Mouse (Mus musculus): Measurements from ENCODE around the gene Elmo3.

GRCm38 (mm10) chr8:105293405-105293804, 12.0 kb upstream of the Elmo3 start:
- TF ChIP-seq MYC (IDR thresholded peaks at IDR 0.05; ENCODE audit: low read depth, low read length) (no peak), CTCF (conservative IDR thresholded peaks at IDR 0.05 in 1 of 2, IDR thresholded peaks at IDR 0.05 in 1 of 2; ENCODE audit: low read depth in 2 of 2, low read length in 2 of 2) (no peak), BHLHE40 (IDR thresholded peaks at IDR 0.05; ENCODE audit: low read depth, low read length) (no peak), ZMIZ1 (IDR thresholded peaks at IDR 0.05; ENCODE audit: low read depth, low read length) (no peak), USF1 (IDR thresholded peaks at IDR 0.05; ENCODE audit: low read depth, low read length) (no peak), MEF2A (IDR thresholded peaks at IDR 0.05; ENCODE audit: borderline replicate concordance, low read depth, low read length) (no peak), ZKSCAN1 (IDR thresholded peaks at IDR 0.05; ENCODE audit: borderline replicate concordance, low read depth, low read length) (no peak), POLR2A (IDR thresholded peaks at IDR 0.05; ENCODE audit: low read depth, low read length) (no peak)

Measured in CH12.LX (cell line).